In the genomic region with DNA sequence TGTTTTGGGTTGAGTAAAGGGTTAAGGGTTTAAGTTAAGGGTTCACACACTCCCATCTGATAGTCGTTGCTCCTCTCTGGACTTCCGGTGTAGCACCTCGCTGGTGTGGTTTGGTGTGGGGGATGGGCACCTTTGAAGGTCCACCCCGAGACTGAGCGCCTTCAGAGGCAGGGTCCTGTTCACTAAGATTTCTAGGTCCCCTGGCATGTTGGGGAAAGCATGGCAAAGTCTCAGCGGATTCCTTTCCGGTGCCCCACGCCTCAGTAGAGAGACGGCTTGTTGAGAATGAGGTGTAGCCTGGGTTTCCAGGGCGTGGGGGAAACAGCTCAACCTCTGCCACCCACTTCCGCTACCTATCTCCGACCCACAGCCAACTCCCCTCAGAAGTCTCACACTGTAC, we compare ENCODE assay signal across 8 mouse cellular contexts. TPM values are rescaled to one million over a fixed set of nuclear protein-coding genes. Genes with fewer than 3 reads are reported as not detected.
DNase-seq lines count a peak whose midpoint lies in the region; ATAC-seq and TF ChIP-seq lines count a peak whose summit lies in the region.

No protein-coding gene starts in this region.

- peak; percentile 55 to 83 for TF ChIP-seq POLR2A in MEL (IDR thresholded peaks at IDR 0.05; ENCODE audit: control insufficient read depth in 1 of 2, insufficient read depth in 1 of 2, low read depth in 1 of 2, low read length in 2 of 2, poor library complexity in 1 of 2)
- peak; percentile 29; the same call in 1 of the 2 replicates for TF ChIP-seq POLR2A in small intestine, adult 2 months (IDR thresholded peaks at IDR 0.05; ENCODE audit: low read depth, low read length)

- peak overlapping the region; percentile 94 for H3K9ac ChIP-seq in MEL (ENCODE audit: control insufficient read depth, low read depth, low read length, poor library complexity, severe bottlenecking)
- H3K9ac ChIP-seq in forebrain, embryonic 12.5 days: peak overlapping the region; percentile 36
- H3K9ac ChIP-seq in intestine, embryonic 15.5 days: peak overlapping the region; percentile 91
- peak overlapping the region; percentile 66 for H3K9ac ChIP-seq in lung, embryonic 14.5 days

- WGBS in forebrain, embryonic 12.5 days: 62% methylated on average over 12 of the region's 12 CpGs
- WGBS in intestine, embryonic 15.5 days: 20% methylated on average over 12 of the region's 12 CpGs
- 13% methylated on average over 12 of the region's 12 CpGs for WGBS in lung, embryonic 14.5 days
- WGBS in small intestine, adult 2 months: 4% methylated on average over 12 of the region's 12 CpGs

- TF ChIP-seq RAD21 in MEL (IDR thresholded peaks at IDR 0.05; ENCODE audit: low read depth, low read length): no peak

- peaks cover 0 to 13% of the 10 kb centered on the region in 2 experiments; a peak in 2 of 4 replicates for H3K36me3 ChIP-seq in MEL (ENCODE audit: control insufficient read depth in 1 of 2, insufficient read depth in 2 of 2, low read length in 2 of 2)
- peaks cover 15% of the 10 kb centered on the region for H3K36me3 ChIP-seq in forebrain, embryonic 12.5 days (replicated peaks)
- H3K36me3 ChIP-seq in intestine, embryonic 15.5 days: peaks cover 9% of the 10 kb centered on the region; the same call in 1 of the 2 replicates
- peaks cover 9% of the 10 kb centered on the region for H3K36me3 ChIP-seq in lung, embryonic 14.5 days (ENCODE audit: insufficient read depth)
- peaks cover 2% of the 10 kb centered on the region for H3K36me3 ChIP-seq in small intestine, adult 2 months (ENCODE audit: control insufficient read depth, insufficient read depth, low read length)

- H3K27ac ChIP-seq in MEL (ENCODE audit: control insufficient read depth, low read depth, low read length): peak overlapping the region; percentile 98
- H3K27ac ChIP-seq in forebrain, embryonic 12.5 days: no peak overlapping the region
- peak overlapping the region; percentile 82 for H3K27ac ChIP-seq in intestine, embryonic 15.5 days
- peak overlapping the region; percentile 85 for H3K27ac ChIP-seq in lung, embryonic 14.5 days (ENCODE audit: low read depth)
- H3K27ac ChIP-seq in small intestine, adult 2 months (ENCODE audit: insufficient read depth, low read depth, low read length): peak overlapping the region; percentile 93

- no peak for ATAC-seq in forebrain, embryonic 12.5 days (ENCODE audit: low FRiP score)
- peak; percentile 60 for ATAC-seq in intestine, embryonic 15.5 days
- ATAC-seq in lung, embryonic 14.5 days (ENCODE audit: insufficient read depth): no peak

- H3K4me1 ChIP-seq in MEL (ENCODE audit: control insufficient read depth in 1 of 2, insufficient read depth in 2 of 2, low read length in 2 of 2): peaks cover 3 to 26% of the 10 kb centered on the region in 2 experiments; a peak in 3 of 4 replicates
- H3K4me1 ChIP-seq in forebrain, embryonic 12.5 days: peaks cover 34% of the 10 kb centered on the region
- peaks cover 24% of the 10 kb centered on the region for H3K4me1 ChIP-seq in intestine, embryonic 15.5 days (replicated peaks)
- peaks cover 14% of the 10 kb centered on the region for H3K4me1 ChIP-seq in lung, embryonic 14.5 days (ENCODE audit: insufficient read depth)
- H3K4me1 ChIP-seq in small intestine, adult 2 months (ENCODE audit: control insufficient read depth, insufficient read depth, insufficient read length, low read length): peaks cover 11% of the 10 kb centered on the region; the same call in 1 of the 2 replicates

- peak; percentile 80 to 82 for DNase-seq in B cell, adult 2 months
- DNase-seq in MEL (ENCODE audit: low read depth, low spot score): peak; percentile 90
- peak; percentile 61 for DNase-seq in lung, embryonic 14.5 days
- DNase-seq in left cerebral cortex, postnatal 10 days (ENCODE audit: extremely low spot score in 1 of 2, low spot score in 2 of 2): no peak
- DNase-seq in gastrocnemius, adult 18-20 months (ENCODE audit: low spot score): no peak

- peaks cover 39% of the 10 kb centered on the region for H3K79me2 ChIP-seq in MEL (ENCODE audit: control insufficient read depth, insufficient read depth, low read length, poor library complexity)

- intact Hi-C loops in left cerebral cortex, postnatal 10 days (cut with DNase I): loop anchor here (2.0 kb wide), 1 partner anchor 23 kb away; the partner anchor contains the start of genes Banf1 and Eif1ad

- TF ChIP-seq EP300 in MEL (IDR thresholded peaks at IDR 0.05; ENCODE audit: low read depth in 1 of 2, low read length in 2 of 2): peak; percentile 48 to 80

- peak overlapping the region; percentile 70 to 81 for H3K4me3 ChIP-seq in MEL (ENCODE audit: control insufficient read depth in 1 of 2, insufficient read depth in 1 of 2, low read depth in 2 of 2, low read length in 2 of 2)
- peak overlapping the region; percentile 100 for H3K4me3 ChIP-seq in forebrain, embryonic 12.5 days (replicated peaks)
- peak overlapping the region; percentile 97 for H3K4me3 ChIP-seq in intestine, embryonic 15.5 days (replicated peaks)
- peak overlapping the region; percentile 99 for H3K4me3 ChIP-seq in lung, embryonic 14.5 days (ENCODE audit: low read depth, low read length)
- H3K4me3 ChIP-seq in small intestine, adult 2 months (ENCODE audit: low read depth, low read length): peak overlapping the region; percentile 95

- peak overlapping the region; percentile 84 for H3K4me2 ChIP-seq in forebrain, embryonic 12.5 days
- peak overlapping the region; percentile 84 for H3K4me2 ChIP-seq in intestine, embryonic 15.5 days (replicated peaks)
- peak overlapping the region; percentile 76 for H3K4me2 ChIP-seq in lung, embryonic 14.5 days

- no peaks in the 10 kb centered on the region for H3K27me3 ChIP-seq in MEL (ENCODE audit: control insufficient read depth in 1 of 2, insufficient read depth in 2 of 2, low read length in 2 of 2)
- H3K27me3 ChIP-seq in forebrain, embryonic 12.5 days: no peaks in the 10 kb centered on the region
- no peaks in the 10 kb centered on the region for H3K27me3 ChIP-seq in intestine, embryonic 15.5 days (replicated peaks)
- peaks cover 3% of the 10 kb centered on the region for H3K27me3 ChIP-seq in lung, embryonic 14.5 days (ENCODE audit: insufficient read depth, low read length)
- H3K27me3 ChIP-seq in small intestine, adult 2 months (ENCODE audit: control insufficient read depth, insufficient read depth, low read length): no peaks in the 10 kb centered on the region

- H3K9me3 ChIP-seq in MEL (replicated peaks; ENCODE audit: insufficient read depth, low read length): no peaks in the 10 kb centered on the region
- no peaks in the 10 kb centered on the region for H3K9me3 ChIP-seq in forebrain, embryonic 12.5 days
- H3K9me3 ChIP-seq in intestine, embryonic 15.5 days: no peaks in the 10 kb centered on the region
- H3K9me3 ChIP-seq in lung, embryonic 14.5 days (ENCODE audit: low read depth, low read length): no peaks in the 10 kb centered on the region

- TF ChIP-seq CTCF in MEL (IDR thresholded peaks at IDR 0.05 in 2 of 3, conservative IDR thresholded peaks at IDR 0.05 in 1 of 3; ENCODE audit: control insufficient read depth in 1 of 3, insufficient read depth in 1 of 3, low read depth in 2 of 3, low read length in 3 of 3, poor library complexity in 1 of 3, severe bottlenecking in 1 of 3): no peak
- TF ChIP-seq CTCF in lung, embryonic 14.5 days (IDR thresholded peaks at IDR 0.05; ENCODE audit: low read depth): no peak
- no peak for TF ChIP-seq CTCF in small intestine, adult 2 months (IDR thresholded peaks at IDR 0.05; ENCODE audit: extremely low read depth, insufficient read length, insufficient replicate concordance, low read depth, low read length)

RNA-seq across cellular contexts. Expression of gene Sart1, which starts 1.1 kb away (rescaled TPM):
- total RNA-seq in MEL (2012; rRNA removed): 114 and 117 TPM in 2 replicates
- polyA plus RNA-seq in MEL (2012; ENCODE audit: insufficient read depth in 1 of 2, insufficient read length in 2 of 2, low read depth in 1 of 2, low replicate concordance in 2 of 2, missing spikeins in 1 of 2): 100 to 1,000 TPM in 1 of 2 experiments, not detected in 1; 141 TPM
- 113 and 125 TPM in 2 replicates for polyA plus RNA-seq in forebrain, embryonic 12.5 days (2016; fragmentation: Nextera tagmentation; extraction: Ambion mirVana)
- polyA plus RNA-seq in intestine, embryonic 15.5 days (2015; fragmentation: Nextera tagmentation; extraction: Ambion mirVana): 61.2 and 66.4 TPM in 2 replicates
- polyA plus RNA-seq in lung, embryonic 14.5 days (2014; fragmentation: Nextera tagmentation; extraction: Ambion mirVana): 72.0 and 73.8 TPM in 2 replicates
- polyA plus RNA-seq in small intestine, adult 2 months (2012; rRNA removed): 7.3 and 27.7 TPM in 2 replicates
- total RNA-seq in left cerebral cortex, postnatal 10 days (2021): 10 to 100 TPM; 80.1 to 97.5 TPM
- 10 to 100 TPM; 36.5 to 38.8 TPM for total RNA-seq in gastrocnemius, adult 18-20 months (2021)

RNA-seq across cellular contexts. Expression of gene Tsga10ip, which starts 12.7 kb away (rescaled TPM):
- 0.54 and 0.72 TPM in 2 replicates for total RNA-seq in MEL (2012; rRNA removed)
- polyA plus RNA-seq in MEL (2012; ENCODE audit: insufficient read depth in 1 of 2, insufficient read length in 2 of 2, low read depth in 1 of 2, low replicate concordance in 2 of 2, missing spikeins in 1 of 2): 1 to 10 TPM in 1 of 2 experiments, not detected in 1; 4.5 TPM
- polyA plus RNA-seq in forebrain, embryonic 12.5 days (2016; fragmentation: Nextera tagmentation; extraction: Ambion mirVana): not detected in 2 replicates
- polyA plus RNA-seq in intestine, embryonic 15.5 days (2015; fragmentation: Nextera tagmentation; extraction: Ambion mirVana): 4.3 and 10.8 TPM in 2 replicates
- 0.64 TPM in 1 of 2 replicates, not detected in the other for polyA plus RNA-seq in lung, embryonic 14.5 days (2014; fragmentation: Nextera tagmentation; extraction: Ambion mirVana)
- polyA plus RNA-seq in small intestine, adult 2 months (2012; rRNA removed): 1.4 and 8.3 TPM in 2 replicates
- not detected for total RNA-seq in left cerebral cortex, postnatal 10 days (2021)
- total RNA-seq in gastrocnemius, adult 18-20 months (2021): 1 to 10 TPM; 1.2 to 1.3 TPM

RNA-seq across cellular contexts. Expression of gene Banf1, which starts 22.7 kb away (rescaled TPM):
- 207 and 211 TPM in 2 replicates for total RNA-seq in MEL (2012; rRNA removed)
- polyA plus RNA-seq in MEL (2012; ENCODE audit: insufficient read depth in 1 of 2, insufficient read length in 2 of 2, low read depth in 1 of 2, low replicate concordance in 2 of 2, missing spikeins in 1 of 2): 1,000 to 10,000 TPM in 1 of 2 experiments, 100 to 1,000 TPM in 1; 644 to 1,168 TPM
- 416 and 423 TPM in 2 replicates for polyA plus RNA-seq in forebrain, embryonic 12.5 days (2016; fragmentation: Nextera tagmentation; extraction: Ambion mirVana)
- 474 and 479 TPM in 2 replicates for polyA plus RNA-seq in intestine, embryonic 15.5 days (2015; fragmentation: Nextera tagmentation; extraction: Ambion mirVana)
- polyA plus RNA-seq in lung, embryonic 14.5 days (2014; fragmentation: Nextera tagmentation; extraction: Ambion mirVana): 515 and 542 TPM in 2 replicates
- 63.6 and 100 TPM in 2 replicates for polyA plus RNA-seq in small intestine, adult 2 months (2012; rRNA removed)
- 100 to 1,000 TPM; 113 to 124 TPM for total RNA-seq in left cerebral cortex, postnatal 10 days (2021)
- total RNA-seq in gastrocnemius, adult 18-20 months (2021): 100 to 1,000 TPM; 127 to 128 TPM

RNA-seq across cellular contexts. Expression of gene Eif1ad, which starts 23.1 kb away (rescaled TPM):
- total RNA-seq in MEL (2012; rRNA removed): 110 and 129 TPM in 2 replicates
- 100 to 1,000 TPM in 1 of 2 experiments, not detected in 1; 121 TPM for polyA plus RNA-seq in MEL (2012; ENCODE audit: insufficient read depth in 1 of 2, insufficient read length in 2 of 2, low read depth in 1 of 2, low replicate concordance in 2 of 2, missing spikeins in 1 of 2)
- 75.7 and 78.3 TPM in 2 replicates for polyA plus RNA-seq in forebrain, embryonic 12.5 days (2016; fragmentation: Nextera tagmentation; extraction: Ambion mirVana)
- polyA plus RNA-seq in intestine, embryonic 15.5 days (2015; fragmentation: Nextera tagmentation; extraction: Ambion mirVana): 53.9 and 58.2 TPM in 2 replicates
- 59.1 and 71.1 TPM in 2 replicates for polyA plus RNA-seq in lung, embryonic 14.5 days (2014; fragmentation: Nextera tagmentation; extraction: Ambion mirVana)
- polyA plus RNA-seq in small intestine, adult 2 months (2012; rRNA removed): 11.8 and 27.0 TPM in 2 replicates
- total RNA-seq in left cerebral cortex, postnatal 10 days (2021): 10 to 100 TPM; 30.0 to 31.0 TPM
- total RNA-seq in gastrocnemius, adult 18-20 months (2021): 10 to 100 TPM; 16.3 to 16.5 TPM

RNA-seq across cellular contexts. Expression of gene Drap1, which starts 35.1 kb away (rescaled TPM):
- total RNA-seq in MEL (2012; rRNA removed): 160 and 183 TPM in 2 replicates
- 100 to 1,000 TPM in 1 of 2 experiments, not detected in 1; 307 TPM for polyA plus RNA-seq in MEL (2012; ENCODE audit: insufficient read depth in 1 of 2, insufficient read length in 2 of 2, low read depth in 1 of 2, low replicate concordance in 2 of 2, missing spikeins in 1 of 2)
- 257 and 260 TPM in 2 replicates for polyA plus RNA-seq in forebrain, embryonic 12.5 days (2016; fragmentation: Nextera tagmentation; extraction: Ambion mirVana)
- 198 and 200 TPM in 2 replicates for polyA plus RNA-seq in intestine, embryonic 15.5 days (2015; fragmentation: Nextera tagmentation; extraction: Ambion mirVana)
- polyA plus RNA-seq in lung, embryonic 14.5 days (2014; fragmentation: Nextera tagmentation; extraction: Ambion mirVana): 204 and 217 TPM in 2 replicates
- polyA plus RNA-seq in small intestine, adult 2 months (2012; rRNA removed): 32.9 and 63.2 TPM in 2 replicates
- total RNA-seq in left cerebral cortex, postnatal 10 days (2021): 100 to 1,000 TPM; 188 to 190 TPM
- total RNA-seq in gastrocnemius, adult 18-20 months (2021): 100 to 1,000 TPM; 587 to 651 TPM

Comparison
In these comparisons a context has a peak if more than half of its experiments do, and no peak if none do; other contexts are left out.
1. DNase-seq: peak in B cell, adult 2 months (2 of 2), MEL (single experiment) and lung, embryonic 14.5 days (single experiment); none in left cerebral cortex, postnatal 10 days (0 of 2) and gastrocnemius, adult 18-20 months (single experiment).
2. H3K9ac ChIP-seq: peak in every context shown above with its lines; median percentile 94 in MEL; 91 in intestine, embryonic 15.5 days; 66 in lung, embryonic 14.5 days; 36 in forebrain, embryonic 12.5 days.
3. Peak in every context shown above with its lines, with median percentiles within 50 percentile points of each other: H3K4me3 ChIP-seq and H3K4me2 ChIP-seq.